Mouse (Mus musculus) brain, embryonic 14.5 days (tissue): ENCODE results near the gene Rnf41. TPM values are rescaled to one million over a fixed set of nuclear protein-coding genes. Genes with fewer than 3 reads are reported as not detected.

Experiments used
- DNase-seq: peaks from one replicate; pipeline ENCODE4 v3.0.0-alpha.2; 2011; ENCODE audit warnings: low read depth
- CTCF ChIP-seq: fragments of 200-500 bp; IDR thresholded peaks from 2 replicates; pipeline ENCODE4 v1.5.1; 2012; ENCODE audit warnings: inconsistent platforms, mild to moderate bottlenecking, moderate library complexity, borderline replicate concordance; ENCODE audit not compliant: insufficient read depth, insufficient read length; ENCODE audit errors: extremely low read depth
- POLR2A ChIP-seq: fragments of 200-500 bp; IDR thresholded peaks from 2 replicates; pipeline ENCODE4 v1.6.1; 2012; ENCODE audit warnings: mild to moderate bottlenecking, inconsistent platforms, borderline replicate concordance; ENCODE audit not compliant: poor library complexity, insufficient read depth, insufficient read length, severe bottlenecking; ENCODE audit errors: extremely low read depth
- polyA plus RNA-seq: library from polyadenylated mRNA; depleted of rRNA; stranded (reverse); fragments of >200 nt; gene quantifications from 2 replicates; pipeline ENCODE4 v1.2.3, GENCODE M21; 2012

The Rnf41 gene
- polyA plus RNA-seq, 1 experiment, result 76.9 TPM

- TF ChIP-seq CTCF (no peak), POLR2A (no peak)
- no peak for DNase-seq
Measured at GRCm38 (mm10) chr10:128457676-128458075, 46.2 kb downstream of the Rnf41 start.

GRCm38 (mm10) chr10:128458348-128458718 lies 46.9 kb downstream of the Rnf41 start:
- DNase-seq, result peak; percentile 91
- TF ChIP-seq CTCF (no peak), POLR2A (no peak)

GRCm38 (mm10) chr10:128458719-128459408 lies 47.4 kb downstream of the Rnf41 start, which contains the start of gene Smarcc2:
TSS of gene Smarcc2 (plus strand) at chr10:128459248.
- peak; percentile 57 for TF ChIP-seq CTCF
- TF ChIP-seq POLR2A, result peak; percentile 78
- peak; percentile 89 for DNase-seq

GRCm38 (mm10) chr10:128459409-128460269 lies 48.2 kb downstream of the Rnf41 start:
- DNase-seq, result peak; percentile 74
- 0 out of 2 replicates have a peak, but pooled peaks have one; percentile 10 for TF ChIP-seq POLR2A
- no peak for TF ChIP-seq CTCF

GRCm38 (mm10) chr10:128460270-128460630 lies 48.8 kb downstream of the Rnf41 start:
- DNase-seq, result no peak
- no peak for TF ChIP-seq POLR2A
- TF ChIP-seq CTCF, result no peak

GRCm38 (mm10) chr10:128474366-128474765 lies 62.9 kb downstream of the Rnf41 start:
- no peak for DNase-seq
- TF ChIP-seq POLR2A (no peak), CTCF (no peak)

- no peak for TF ChIP-seq CTCF
- no peak for TF ChIP-seq POLR2A
- DNase-seq, result no peak
Measured at GRCm38 (mm10) chr10:128486370-128486769, 74.9 kb downstream of the Rnf41 start.

GRCm38 (mm10) chr10:128487861-128488712 lies 76.6 kb downstream of the Rnf41 start:
- no peak for DNase-seq
- no peak for TF ChIP-seq CTCF
- no peak for TF ChIP-seq POLR2A

- no peak for TF ChIP-seq POLR2A
- no peak for TF ChIP-seq CTCF
- no peak for DNase-seq
Measured at GRCm38 (mm10) chr10:128488776-128489175, 77.3 kb downstream of the Rnf41 start.

GRCm38 (mm10) chr10:128489380-128489779 lies 77.9 kb downstream of the Rnf41 start:
- TF ChIP-seq POLR2A (no peak), CTCF (no peak)
- peak; percentile 16 for DNase-seq

GRCm38 (mm10) chr10:128489785-128490184 lies 78.3 kb downstream of the Rnf41 start:
- TF ChIP-seq CTCF (no peak), POLR2A (no peak)
- no peak for DNase-seq
